In genomic region chr4:139191605-139192498, GRCm38 (mm10) we compare ENCODE assay signal across 8 mouse cellular contexts. TPM values are rescaled to one million over a fixed set of nuclear protein-coding genes. Genes with fewer than 3 reads are reported as not detected.
DNase-seq lines count a peak whose midpoint lies in the region; ATAC-seq and TF ChIP-seq lines count a peak whose summit lies in the region.

No protein-coding gene starts in this region.

- ATAC-seq in liver, embryonic 14.5 days (ENCODE audit: insufficient read depth) = peak; percentile 76

- H3K27me3 ChIP-seq in cerebellum, adult 2 months (ENCODE audit: control insufficient read depth, insufficient read depth, low read length) = no peaks in the 10 kb centered on the region
- no peaks in the 10 kb centered on the region for H3K27me3 ChIP-seq in thymus, adult 2 months (ENCODE audit: control insufficient read depth, insufficient read depth, low read length)
- H3K27me3 ChIP-seq in liver, embryonic 14.5 days (ENCODE audit: control insufficient read depth, insufficient read depth, low read length) = no peaks in the 10 kb centered on the region

- H3K4me3 ChIP-seq in cerebellum, adult 2 months (replicated peaks; ENCODE audit: insufficient read depth, low read depth, low read length) = peak overlapping the region; percentile 86
- H3K4me3 ChIP-seq in thymus, adult 2 months (ENCODE audit: control insufficient read depth, insufficient read depth, low read length) = peak overlapping the region; percentile 60
- peak overlapping the region; percentile 69 to 81 for H3K4me3 ChIP-seq in liver, embryonic 14.5 days (ENCODE audit: insufficient read depth in 1 of 2, low read depth in 2 of 2, low read length in 2 of 2)

- TF ChIP-seq EP300 in liver, embryonic 14.5 days (IDR thresholded peaks at IDR 0.05; ENCODE audit: low read depth) = no peak

- no peak for TF ChIP-seq POLR2A in cerebellum, adult 2 months (IDR thresholded peaks at IDR 0.05; ENCODE audit: borderline replicate concordance, insufficient read depth, low read length)
- no peak for TF ChIP-seq POLR2A in thymus, adult 2 months (IDR thresholded peaks at IDR 0.05; ENCODE audit: control insufficient read depth, extremely low read depth, insufficient read depth, low read length, poor library complexity)

- H3K36me3 ChIP-seq in thymus, adult 2 months (ENCODE audit: control insufficient read depth, insufficient read depth, low read length) = no peaks in the 10 kb centered on the region
- H3K36me3 ChIP-seq in liver, embryonic 14.5 days (replicated peaks; ENCODE audit: control insufficient read depth, insufficient read depth, low read depth) = no peaks in the 10 kb centered on the region

- 15% methylated on average over 19 of the region's 19 CpGs for WGBS in cerebellum, adult 2 months
- WGBS in thymus, adult 2 months = 8% methylated on average over 19 of the region's 19 CpGs
- WGBS in liver, embryonic 14.5 days (ENCODE audit: insufficient replicate concordance) = 8% methylated on average over 19 of the region's 19 CpGs

- H3K4me1 ChIP-seq in cerebellum, adult 2 months (ENCODE audit: control insufficient read depth, insufficient read depth, low read length) = peaks cover 24% of the 10 kb centered on the region
- peaks cover 35% of the 10 kb centered on the region for H3K4me1 ChIP-seq in thymus, adult 2 months (replicated peaks; ENCODE audit: control insufficient read depth, insufficient read depth, low read length)
- H3K4me1 ChIP-seq in liver, embryonic 14.5 days (replicated peaks; ENCODE audit: control insufficient read depth in 2 of 2, insufficient read depth in 2 of 2, low read length in 1 of 2) = peaks cover 14 to 35% of the 10 kb centered on the region in 2 experiments

- peak overlapping the region; percentile 65 for H3K9ac ChIP-seq in liver, embryonic 14.5 days (replicated peaks)

- peak overlapping the region; percentile 77 for H3K4me2 ChIP-seq in liver, embryonic 14.5 days (ENCODE audit: low read depth)

- peak overlapping the region; percentile 87 for H3K27ac ChIP-seq in cerebellum, adult 2 months (ENCODE audit: insufficient read depth, low read length)
- peak overlapping the region; percentile 60 for H3K27ac ChIP-seq in thymus, adult 2 months (ENCODE audit: control insufficient read depth, insufficient read depth, low read length)
- peak overlapping the region; percentile 41 for H3K27ac ChIP-seq in liver, embryonic 14.5 days

- H3K9me3 ChIP-seq in liver, embryonic 14.5 days (ENCODE audit: control insufficient read depth, low read length) = no peaks in the 10 kb centered on the region

- no peak for TF ChIP-seq CTCF in cerebellum, adult 2 months (IDR thresholded peaks at IDR 0.05; ENCODE audit: borderline replicate concordance, insufficient read depth, low read depth, low read length)
- no peak for TF ChIP-seq CTCF in thymus, adult 2 months (IDR thresholded peaks at IDR 0.05; ENCODE audit: borderline replicate concordance, control insufficient read depth, extremely low read depth, insufficient read depth, low read length, poor library complexity)
- no peak for TF ChIP-seq CTCF in liver, embryonic 14.5 days (IDR thresholded peaks at IDR 0.05; ENCODE audit: low read depth)

- DNase-seq in cerebellum, adult 2 months = no peak
- DNase-seq in cerebellum, adult 9-10 months = no peak
- DNase-seq in thymus, adult 2 months = no peak
- no peak for DNase-seq in thymus, postnatal 4 days
- no peak for DNase-seq in liver, embryonic 14.5 days (ENCODE audit: low read depth in 3 of 3, low spot score in 3 of 3)
- DNase-seq in adrenal gland, postnatal 4 days (ENCODE audit: low spot score in 2 of 2) = no peak
- no peak for DNase-seq in cerebellum, postnatal 4 days (ENCODE audit: low spot score in 2 of 2)
- no peak for DNase-seq in spleen, postnatal 14 days (ENCODE audit: low spot score in 2 of 2)

RNA-seq across cellular contexts. Expression of gene Capzb, which starts 0.8 kb away (rescaled TPM):
- polyA plus RNA-seq in cerebellum, adult 2 months (2012; rRNA removed) = 199 and 220 TPM in 2 replicates
- polyA plus RNA-seq in thymus, adult 2 months (2012; rRNA removed) = 167 and 213 TPM in 2 replicates
- polyA plus RNA-seq in liver, embryonic 14.5 days (2012; rRNA removed) = 55.4 and 63.0 TPM in 2 replicates
- polyA plus RNA-seq in liver, embryonic 14.5 days (2014; fragmentation: Nextera tagmentation; extraction: Ambion mirVana) = 105 and 110 TPM in 2 replicates
- 100 to 1,000 TPM; 343 to 361 TPM for total RNA-seq in adrenal gland, postnatal 4 days (2021)
